Mouse (Mus musculus): ENCODE results near the gene Sv2b. TPM values are rescaled to one million over a fixed set of nuclear protein-coding genes. Genes with fewer than 3 reads are reported as not detected.
"Not testable (repeated sequence)": the region's sequence is repeated elsewhere in the genome, so short reads cannot be mapped to it uniquely, and the experiment has no call there.

Gene Sv2b
- polyA plus RNA-seq (2012; rRNA removed) = 0.16 and 0.40 TPM in 2 replicates

GRCm38 (mm10) chr7:75308457-75309312 lies at the start of gene Sv2b:
Sv2b (minus strand) TSS chr7:75309262.
- no peak for DNase-seq (ENCODE audit: low read depth, low spot score)
- WGBS = 3% methylated on average over 46 of the region's 46 CpGs

GRCm38 (mm10) chr7:75358284-75358851 lies 49.3 kb upstream of the Sv2b start:
- DNase-seq (ENCODE audit: low read depth, low spot score) = no peak
- WGBS = 48% methylated on average over 4 of the region's 4 CpGs

DNA sequence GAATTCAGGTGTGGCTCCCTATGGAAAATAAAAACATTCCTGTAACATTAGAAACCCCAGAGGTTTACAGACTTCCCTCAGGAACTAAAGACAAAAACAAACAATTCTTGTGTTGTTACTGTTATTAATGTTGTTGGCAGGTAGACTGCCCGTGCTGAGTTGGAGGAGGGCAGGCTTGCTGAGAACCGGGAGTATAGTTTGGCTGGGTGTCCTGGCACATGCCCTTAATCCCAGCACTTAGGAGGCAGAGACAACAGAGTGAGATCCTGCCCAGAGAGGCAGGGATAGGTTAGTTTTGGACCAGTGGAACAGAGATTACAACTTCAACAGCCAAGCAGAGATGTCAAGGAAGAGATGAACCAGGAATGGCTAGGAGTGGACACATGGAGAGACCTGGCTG lies 46.5 kb upstream of the Sv2b start:
- no peak for DNase-seq (ENCODE audit: low read depth, low spot score)
- 53% methylated on average over 2 of the region's 2 CpGs for WGBS

GRCm38 (mm10) chr7:75352777-75353374 lies 43.8 kb upstream of the Sv2b start:
- DNase-seq (ENCODE audit: low read depth, low spot score) = no peak
- 9% methylated on average over 1 of the region's 1 CpGs for WGBS

GRCm38 (mm10) chr7:75350172-75350571 lies 41.1 kb upstream of the Sv2b start:
- no peak for DNase-seq (ENCODE audit: low read depth, low spot score)
- WGBS = 55% methylated on average over 2 of the region's 2 CpGs

DNA sequence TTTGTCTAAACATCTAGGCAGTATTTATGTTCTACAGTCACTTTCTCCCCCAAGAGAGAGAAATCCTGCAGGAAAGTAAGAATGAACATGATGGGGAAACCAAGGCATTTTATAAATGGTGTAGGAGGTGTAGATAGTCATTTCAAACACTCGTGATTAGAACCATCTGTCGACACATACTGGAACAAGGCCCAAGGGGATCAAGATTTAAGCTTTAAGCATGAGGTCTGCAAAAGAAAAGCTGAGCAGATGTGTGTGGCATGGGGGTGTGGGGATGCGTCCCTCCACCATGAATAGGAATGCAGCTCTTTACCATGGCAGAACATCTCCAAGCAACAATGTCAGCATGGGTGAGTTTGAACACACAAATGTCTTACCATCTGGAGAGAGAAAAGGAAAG lies 23.2 kb upstream of the Sv2b start:
- DNase-seq (ENCODE audit: low read depth, low spot score) = no peak
- 70% methylated on average over 3 of the region's 3 CpGs for WGBS

DNA sequence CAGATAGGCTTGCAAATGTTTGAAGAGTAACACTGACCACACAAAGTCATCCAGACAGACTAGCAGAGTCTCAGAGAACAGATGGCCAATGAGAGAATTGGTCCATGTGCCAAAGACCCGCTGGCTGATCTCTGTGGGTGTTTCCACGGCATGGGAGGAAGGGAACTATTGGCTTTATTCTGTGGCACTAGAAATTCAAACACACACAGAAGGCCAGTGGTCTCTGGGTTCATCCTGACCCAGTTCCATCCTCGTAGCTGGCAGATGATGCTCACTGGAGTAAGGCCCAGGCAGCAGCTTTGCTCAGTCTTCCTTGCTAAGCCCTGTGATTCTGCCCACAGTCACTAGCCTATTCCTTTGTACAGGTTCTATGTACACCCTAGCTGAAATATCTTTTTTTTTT lies 20.7 kb upstream of the Sv2b start:
- WGBS = 68% methylated on average over 3 of the region's 3 CpGs

DNA sequence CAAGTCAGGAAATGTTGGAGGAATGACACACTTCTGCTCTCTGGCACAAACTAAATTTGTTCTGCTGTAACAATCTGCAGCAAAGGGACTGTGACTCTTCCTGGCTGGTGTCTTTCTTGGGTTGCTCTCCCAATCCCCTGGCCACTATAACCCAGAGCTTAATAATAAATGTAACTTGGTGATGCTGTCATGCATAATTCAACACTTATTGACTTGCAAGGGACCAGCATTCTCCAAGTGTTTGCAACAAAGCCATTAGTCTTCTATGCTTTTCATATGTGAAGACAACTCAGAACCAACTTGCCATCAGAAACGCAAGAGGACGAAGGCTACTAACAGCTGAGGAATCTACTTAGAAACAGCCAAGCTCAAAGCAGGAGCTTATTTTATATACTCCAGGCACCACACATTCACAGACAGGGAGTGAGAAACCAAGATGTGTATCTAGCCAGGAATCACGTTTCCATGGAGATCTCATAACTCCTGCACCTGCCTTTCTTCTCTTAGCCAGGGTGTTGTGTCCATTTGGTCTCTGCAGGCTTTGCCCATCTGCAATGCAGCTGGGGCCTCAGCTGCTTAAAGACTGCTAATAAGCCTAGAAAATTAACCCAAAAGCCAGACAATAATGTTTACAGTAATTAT lies 19.8 kb upstream of the Sv2b start:
- WGBS = 62% methylated on average over 3 of the region's 3 CpGs
- DNase-seq (ENCODE audit: low read depth, low spot score) = no peak

More for the DNA sequence above, 20.7 kb upstream of the Sv2b start:
- no peak for DNase-seq (ENCODE audit: low read depth, low spot score)

DNA sequence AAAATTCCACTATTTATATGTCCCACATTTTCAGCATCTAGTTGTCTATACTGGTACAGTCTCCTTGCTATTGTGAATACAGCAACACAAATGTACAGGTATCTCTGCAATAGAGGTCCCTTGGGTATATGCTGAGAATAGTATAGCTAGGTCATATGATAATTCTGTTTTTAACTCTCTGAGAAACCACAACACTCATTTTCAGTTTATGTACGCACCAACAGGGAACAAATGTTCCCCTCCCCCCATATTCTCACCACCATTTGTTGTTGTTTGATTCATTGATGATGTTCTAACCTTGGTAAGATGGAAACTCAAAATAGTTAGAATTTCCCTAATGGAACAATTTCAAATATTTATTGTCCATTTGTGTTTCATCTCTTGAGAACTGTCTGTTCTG lies 16.2 kb upstream of the Sv2b start:
- 77% methylated on average over 1 of the region's 1 CpGs for WGBS
- no peak for DNase-seq (ENCODE audit: low read depth, low spot score)

DNA sequence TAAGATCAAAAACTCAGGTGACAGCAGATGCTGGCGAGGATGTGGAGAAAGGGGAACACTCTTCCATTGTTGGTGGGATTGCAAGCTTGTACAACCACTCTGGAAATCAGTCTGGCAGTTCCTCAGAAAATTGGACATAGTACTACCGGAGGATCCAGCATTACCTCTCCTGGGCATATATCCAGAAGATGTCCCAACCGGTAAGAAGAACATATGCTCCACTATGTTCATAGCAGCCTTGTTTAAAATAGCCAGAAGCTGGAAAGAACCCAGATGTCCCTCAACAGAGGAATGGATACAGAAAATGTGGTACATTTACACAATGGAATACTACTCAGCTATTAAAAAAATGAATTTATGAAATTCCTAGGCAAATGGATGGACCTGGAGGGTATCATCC lies 13.7 kb upstream of the Sv2b start:
- 85% methylated on average over 3 of the region's 3 CpGs for WGBS

DNA sequence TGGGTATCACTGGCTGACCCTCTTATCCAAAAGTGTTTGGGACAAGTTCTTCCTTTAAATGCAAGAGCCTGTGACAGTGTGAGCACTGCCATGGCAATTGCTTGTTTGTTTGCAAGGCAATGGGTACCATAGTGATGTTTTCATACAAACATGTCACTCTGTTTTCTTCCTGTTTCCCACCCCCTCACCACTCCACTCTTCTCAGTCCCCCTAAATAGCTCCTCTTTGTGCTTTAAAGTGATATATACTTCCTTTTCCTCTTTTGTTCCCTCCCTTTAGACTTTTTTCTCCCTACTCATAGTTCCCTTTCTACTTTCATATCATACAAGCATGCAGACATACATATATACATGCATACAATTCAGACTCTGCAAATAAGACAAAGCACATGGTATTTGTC lies 10.9 kb upstream of the Sv2b start:
- no peak for DNase-seq (ENCODE audit: low read depth, low spot score)

More for the DNA sequence above, 13.7 kb upstream of the Sv2b start:
- DNase-seq (ENCODE audit: low read depth, low spot score) = not testable (repeated sequence)

DNA sequence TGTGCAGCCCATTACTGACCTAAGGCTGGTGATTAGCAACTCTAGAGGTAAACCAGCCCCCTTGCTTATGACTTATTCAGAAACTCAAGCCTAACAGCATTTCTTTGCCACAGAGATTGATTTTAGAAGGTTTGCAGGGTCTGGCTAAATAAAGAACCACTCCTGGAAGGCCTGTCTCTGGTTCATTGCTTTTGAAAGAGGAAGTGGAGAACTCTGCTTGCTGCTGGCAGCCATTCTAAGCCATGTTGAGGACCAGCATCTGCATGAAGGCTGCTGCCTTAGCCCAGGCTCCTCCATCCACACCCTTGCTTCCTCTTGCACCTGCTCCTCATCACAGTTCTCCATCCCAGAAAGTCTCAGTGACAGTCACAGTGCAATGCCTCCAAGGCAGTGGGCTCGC lies 9.3 kb upstream of the Sv2b start:
- no peak for DNase-seq (ENCODE audit: low read depth, low spot score)
- WGBS = 88% methylated on average over 1 of the region's 1 CpGs

DNA sequence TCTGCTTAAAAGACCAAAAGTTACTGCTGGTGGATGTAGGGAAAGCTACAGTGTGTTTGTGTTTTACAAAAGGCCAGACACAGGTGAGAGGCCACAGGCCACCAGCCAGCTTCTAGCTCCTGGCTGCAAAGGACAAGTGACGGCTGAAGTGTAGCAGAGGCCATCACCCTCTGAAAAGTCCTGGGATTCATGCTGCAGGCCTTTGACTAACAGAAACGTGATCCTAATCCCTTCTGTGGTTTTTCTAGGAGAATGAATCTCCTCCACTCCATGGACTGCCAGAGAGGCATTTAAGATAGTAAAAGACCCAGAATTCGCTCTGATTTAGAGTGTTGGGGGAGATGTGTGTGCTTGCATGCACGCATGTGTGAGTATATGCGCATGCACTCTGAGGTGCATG lies 5.8 kb upstream of the Sv2b start:
- no peak for DNase-seq (ENCODE audit: low read depth, low spot score)
- WGBS = 79% methylated on average over 5 of the region's 5 CpGs

DNA sequence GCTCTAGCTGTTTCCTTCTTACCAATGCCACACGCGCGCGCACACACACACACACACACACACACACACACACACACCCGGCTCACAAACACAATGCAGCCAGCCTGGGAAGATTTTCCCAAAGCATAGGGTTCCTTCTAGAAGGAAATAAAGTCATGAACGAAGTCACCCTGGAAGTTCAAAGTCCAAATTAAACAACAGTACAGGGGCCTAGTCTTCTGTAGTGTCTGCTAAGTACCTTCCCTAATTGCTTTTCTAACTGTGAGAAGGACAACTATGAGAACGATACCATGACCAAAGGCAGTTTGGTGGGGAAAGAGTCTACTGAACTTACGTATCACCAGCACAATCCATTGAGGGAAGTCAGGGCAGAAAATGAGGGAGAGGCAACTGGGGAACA lies 508 bp upstream of the Sv2b start:
- DNase-seq (ENCODE audit: low read depth, low spot score) = no peak
- WGBS = 58% methylated on average over 8 of the region's 8 CpGs

DNA sequence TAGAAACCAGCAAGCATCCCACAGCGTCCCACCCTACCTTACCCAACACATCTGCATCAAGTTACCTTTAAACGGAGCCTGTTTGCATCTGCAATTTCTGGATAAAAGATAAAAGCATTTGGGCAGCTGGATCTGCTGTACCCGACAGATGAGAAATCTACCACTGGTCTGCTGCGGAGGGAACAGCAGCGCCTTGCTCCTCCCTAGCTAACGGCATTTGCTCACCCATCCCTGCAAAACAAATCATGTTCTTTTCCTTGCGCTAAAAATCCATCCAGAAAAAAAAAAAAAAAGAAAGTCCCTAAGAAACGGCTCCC lies 964 bp downstream of the Sv2b start:
- WGBS = 11% methylated on average over 8 of the region's 8 CpGs
- no peak for DNase-seq (ENCODE audit: low read depth, low spot score)

DNA sequence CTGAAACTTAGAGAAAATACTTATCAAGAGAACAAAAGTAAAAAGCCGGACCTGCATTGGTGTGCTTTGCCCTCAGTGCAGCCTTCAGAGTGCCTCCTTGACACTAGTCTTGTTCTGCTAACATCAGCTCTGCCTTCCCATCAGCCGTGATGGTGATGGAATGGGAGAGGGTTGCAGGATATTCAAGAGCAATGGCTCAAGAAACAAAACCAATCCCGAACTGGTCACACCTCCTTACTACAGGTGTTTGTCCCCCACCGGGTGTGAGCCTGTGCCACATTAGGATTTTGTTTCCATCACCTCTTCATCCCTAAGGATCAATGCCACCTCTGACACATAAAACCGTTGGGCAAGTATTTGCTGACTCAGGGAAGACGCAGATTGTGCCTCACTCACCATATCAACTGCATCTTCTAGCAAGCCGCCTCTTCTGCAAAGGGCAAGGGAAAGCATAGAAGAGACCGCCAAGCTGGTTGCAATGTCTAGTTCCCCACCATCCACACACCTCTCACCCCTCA lies 1.4 kb downstream of the Sv2b start:
- no peak for DNase-seq (ENCODE audit: low read depth, low spot score)
- WGBS = 54% methylated on average over 8 of the region's 8 CpGs

- WGBS = 66% methylated on average over 9 of the region's 9 CpGs
- no peak for DNase-seq (ENCODE audit: low read depth, low spot score)
Measured at GRCm38 (mm10) chr7:75305901-75306465, 3.1 kb downstream of the Sv2b start.

DNA sequence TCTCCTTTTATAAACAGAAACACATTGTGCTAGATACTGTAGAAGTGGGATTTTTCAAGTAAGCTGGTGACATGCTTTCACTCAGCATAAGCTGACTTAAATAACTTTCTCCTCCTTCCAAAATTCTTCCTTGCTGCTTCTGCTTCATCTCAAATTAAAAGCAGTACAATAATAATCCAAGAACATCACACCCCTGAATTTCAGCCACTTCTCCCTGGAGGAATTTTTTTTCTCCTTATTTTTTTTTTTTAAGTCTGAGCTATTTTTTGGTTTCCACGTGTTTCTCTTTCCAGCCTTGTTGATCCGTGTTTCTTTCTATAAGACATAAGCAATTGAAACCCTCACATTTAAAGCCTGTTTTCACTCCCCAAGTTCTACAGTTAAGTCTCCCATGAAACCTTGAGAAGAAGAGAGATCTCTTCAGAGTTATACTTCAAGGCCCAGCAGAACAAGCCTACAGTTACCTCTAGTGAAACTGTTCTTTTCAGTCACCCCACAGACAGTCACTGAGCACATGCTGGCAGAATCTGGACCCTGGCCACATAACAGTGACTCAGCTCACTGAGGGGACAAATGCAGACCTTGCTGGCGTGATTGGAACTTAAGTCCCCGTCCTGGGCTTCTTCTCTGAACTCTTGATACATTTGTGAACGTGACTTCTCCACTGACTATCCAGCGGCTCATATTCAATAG lies 6.4 kb downstream of the Sv2b start:
- WGBS = 72% methylated on average over 6 of the region's 6 CpGs

DNA sequence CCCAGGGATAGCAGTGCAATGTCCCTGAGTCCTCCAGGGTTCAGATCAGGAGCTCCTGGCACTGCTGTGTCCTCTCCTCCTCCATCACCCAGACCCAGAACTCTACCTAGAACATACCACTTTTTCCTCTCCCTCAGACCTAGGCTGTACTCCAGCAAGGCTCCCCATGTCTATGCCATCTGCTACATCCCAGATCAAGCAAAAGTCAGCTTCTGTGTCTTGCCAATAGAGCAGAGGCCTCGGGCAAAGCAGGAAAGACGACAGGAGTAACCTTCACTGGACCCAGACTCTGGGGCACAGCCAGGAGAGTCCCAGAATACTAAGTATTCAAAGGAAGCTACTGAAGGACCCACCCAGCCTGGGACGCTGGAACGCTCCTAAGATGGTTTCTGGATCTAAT lies 9.8 kb downstream of the Sv2b start:
- DNase-seq (ENCODE audit: low read depth, low spot score) = no peak
- 89% methylated on average over 4 of the region's 4 CpGs for WGBS

More for the DNA sequence above, 6.4 kb downstream of the Sv2b start:
- no peak for DNase-seq (ENCODE audit: low read depth, low spot score)
